Mouse (Mus musculus): ENCODE results near the gene Gcsam. TPM values are rescaled to one million over a fixed set of nuclear protein-coding genes. Genes with fewer than 3 reads are reported as not detected.

The Gcsam gene
- polyA plus RNA-seq, 1 experiment from 2014 or later, result 0.40 TPM

DNA sequence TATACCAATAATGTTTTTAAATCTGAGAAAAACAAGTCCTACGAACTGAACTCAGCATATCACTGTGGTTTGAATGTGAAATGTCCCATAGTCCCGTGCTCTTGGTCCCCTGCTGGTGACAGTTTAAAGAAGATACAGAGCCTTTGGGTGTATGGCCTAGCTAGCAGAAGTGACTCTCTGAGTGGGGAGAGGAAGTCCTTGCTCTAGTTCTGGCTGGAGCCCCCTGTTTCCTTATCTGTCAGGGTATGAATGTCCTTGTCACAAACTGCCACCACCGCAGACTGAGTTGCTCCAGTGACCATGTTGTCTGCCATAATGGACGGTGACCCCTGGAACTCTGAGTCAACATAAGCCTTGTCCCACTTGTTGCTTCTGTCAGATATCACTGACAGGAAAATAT is 13.1 kb downstream of the Gcsam start:
- Histone ChIP-seq H3K27ac (no peak overlapping the region), H3K27me3 (no peaks in the 10 kb centered on the region), H3K9me3 (no peaks in the 10 kb centered on the region), H3K36me3 (no peaks in the 10 kb centered on the region), H3K9ac (no peak overlapping the region), H3K4me3 (no peak overlapping the region), H3K4me1 (0 out of 2 replicates have a peak, but pooled peaks cover 4% of the 10 kb centered on the region), H3K4me2 (no peak overlapping the region)
- ATAC-seq (ENCODE audit: borderline replicate concordance, extremely low read depth, low FRiP score, low TSS enrichment), result no peak
- WGBS, result 82% methylated on average over 4 of the region's 4 CpGs

DNA sequence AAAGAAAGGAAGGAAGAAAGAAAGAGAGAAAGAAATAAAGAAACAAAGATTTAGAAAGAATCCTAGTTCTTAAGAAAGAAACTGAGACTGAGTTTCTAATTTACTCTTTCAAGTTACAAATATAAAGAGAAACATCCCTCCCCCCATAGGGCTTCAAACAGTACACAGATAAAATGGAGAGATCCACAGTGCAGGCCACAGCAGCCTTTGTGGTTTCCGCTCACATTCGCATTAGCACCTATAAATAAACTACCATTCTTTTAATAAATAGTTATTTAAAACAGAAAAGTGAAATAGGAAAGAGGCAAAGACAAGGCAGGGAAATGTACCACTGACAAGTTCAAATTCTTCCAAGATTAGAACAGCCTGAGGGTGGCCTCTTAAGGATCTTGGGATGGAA is 14.6 kb downstream of the Gcsam start:
- Histone ChIP-seq H3K9me3 (no peaks in the 10 kb centered on the region), H3K4me1 (peaks cover 5% of the 10 kb centered on the region; the same call in 1 of the 2 replicates), H3K36me3 (no peaks in the 10 kb centered on the region), H3K27ac (no peak overlapping the region), H3K27me3 (no peaks in the 10 kb centered on the region), H3K4me2 (no peak overlapping the region), H3K4me3 (no peak overlapping the region), H3K9ac (no peak overlapping the region)
- 75% methylated on average over 2 of the region's 2 CpGs for WGBS
- no peak for ATAC-seq (ENCODE audit: borderline replicate concordance, extremely low read depth, low FRiP score, low TSS enrichment)

DNA sequence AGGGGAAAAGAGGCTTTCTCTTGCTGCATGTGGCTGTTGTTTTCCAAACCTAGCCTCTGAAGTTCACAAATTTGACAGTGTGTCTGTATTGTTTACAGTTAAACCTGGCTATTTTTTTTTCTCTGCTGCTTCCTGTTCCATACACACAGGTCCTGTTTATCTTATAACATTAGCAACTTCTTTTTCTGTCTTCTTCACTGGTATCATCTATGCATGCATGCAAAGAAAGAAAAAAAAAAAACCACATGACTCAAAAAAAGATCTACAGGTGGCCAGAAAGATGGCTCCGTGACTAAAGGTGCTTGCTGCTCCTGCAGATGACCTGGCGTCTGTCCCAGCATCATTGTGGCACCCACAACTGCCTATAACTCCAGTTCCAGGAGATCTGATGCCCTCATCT is 15.2 kb downstream of the Gcsam start:
- ATAC-seq (ENCODE audit: borderline replicate concordance, extremely low read depth, low FRiP score, low TSS enrichment), result no peak
- Histone ChIP-seq H3K9me3 (no peaks in the 10 kb centered on the region), H3K4me3 (no peak overlapping the region), H3K36me3 (no peaks in the 10 kb centered on the region), H3K27me3 (no peaks in the 10 kb centered on the region), H3K27ac (no peak overlapping the region), H3K4me1 (peaks cover 4% of the 10 kb centered on the region; the same call in 1 of the 2 replicates), H3K4me2 (no peak overlapping the region), H3K9ac (no peak overlapping the region)
- 65% methylated on average over 2 of the region's 2 CpGs for WGBS

DNA sequence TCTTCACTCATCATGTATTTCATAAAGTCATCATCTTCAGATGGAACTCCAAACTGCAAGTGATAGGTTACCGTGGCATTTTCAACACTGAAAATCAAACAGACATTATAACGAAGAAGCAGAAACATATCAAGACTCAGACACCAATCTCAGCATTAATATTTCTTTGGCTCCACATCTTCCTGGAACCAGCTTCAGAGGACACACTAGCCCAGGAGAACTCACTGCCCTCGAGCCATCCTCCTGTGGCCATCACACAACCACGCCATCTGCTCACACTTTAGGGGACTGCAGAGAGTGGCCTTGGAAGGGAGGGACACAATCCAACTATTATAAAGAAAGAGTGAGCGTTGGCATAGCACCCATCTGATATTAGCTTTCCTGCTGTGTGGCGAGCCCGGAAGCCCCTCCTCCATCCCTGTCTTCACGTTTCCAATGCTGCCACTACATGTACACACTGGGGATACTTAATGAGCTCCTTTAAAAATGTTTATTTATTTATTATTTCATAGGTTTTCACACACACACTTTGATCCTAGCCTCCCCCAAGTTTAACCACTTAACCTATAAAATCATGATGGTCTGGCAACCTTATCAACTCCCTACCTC is 19.4 kb downstream of the Gcsam start:
- Histone ChIP-seq H3K27ac (no peak overlapping the region), H3K9me3 (no peaks in the 10 kb centered on the region), H3K27me3 (peaks cover 1% of the 10 kb centered on the region; the same call in 1 of the 2 replicates), H3K4me2 (no peak overlapping the region), H3K4me1 (peaks cover 4% of the 10 kb centered on the region; the same call in 1 of the 2 replicates), H3K9ac (no peak overlapping the region), H3K4me3 (no peak overlapping the region), H3K36me3 (no peaks in the 10 kb centered on the region)
- WGBS, result 52% methylated on average over 8 of the region's 8 CpGs
- ATAC-seq (ENCODE audit: borderline replicate concordance, extremely low read depth, low FRiP score, low TSS enrichment), result peak; percentile 27; the same call in 1 of the 2 replicates

DNA sequence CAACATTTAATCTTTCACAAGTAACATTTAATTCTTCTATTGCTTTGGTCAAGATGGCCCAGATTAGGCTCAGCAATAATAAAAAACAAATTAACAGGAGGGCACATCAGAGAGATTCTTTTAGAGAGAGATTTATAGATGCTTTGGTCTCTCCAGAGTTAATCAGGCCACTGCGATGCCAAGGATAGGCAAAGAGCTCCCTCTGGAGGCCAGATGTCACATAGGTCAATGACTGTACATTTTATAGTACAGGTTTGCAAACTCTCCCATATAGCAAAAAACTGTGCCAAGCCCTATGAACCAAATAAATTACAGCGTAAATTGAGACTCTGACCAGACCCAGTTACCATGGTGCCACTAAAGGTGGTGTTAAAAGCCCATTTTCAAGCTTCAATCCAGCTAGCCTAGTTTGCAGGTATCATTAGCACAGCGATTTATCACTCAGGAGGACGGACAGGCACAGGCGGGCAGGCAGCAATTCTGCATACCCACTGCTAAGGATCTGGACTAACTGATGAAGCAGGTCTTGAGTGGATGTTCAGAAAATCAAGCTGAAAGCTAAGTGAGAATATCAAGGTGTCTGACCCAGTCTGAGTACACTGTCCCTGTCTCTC is 20.3 kb downstream of the Gcsam start:
- ATAC-seq (ENCODE audit: borderline replicate concordance, extremely low read depth, low FRiP score, low TSS enrichment), result peak; percentile 69; the same call in 1 of the 2 replicates
- no peak overlapping the region for H3K4me2 ChIP-seq
- peaks cover 5% of the 10 kb centered on the region; the same call in 1 of the 2 replicates for H3K27me3 ChIP-seq
- peaks cover 4% of the 10 kb centered on the region; the same call in 1 of the 2 replicates for H3K4me1 ChIP-seq
- no peak overlapping the region for H3K27ac ChIP-seq
- no peak overlapping the region for H3K9ac ChIP-seq
- H3K9me3 ChIP-seq, result no peaks in the 10 kb centered on the region
- 51% methylated on average over 5 of the region's 5 CpGs for WGBS
- no peak overlapping the region for H3K4me3 ChIP-seq
- no peaks in the 10 kb centered on the region for H3K36me3 ChIP-seq

DNA sequence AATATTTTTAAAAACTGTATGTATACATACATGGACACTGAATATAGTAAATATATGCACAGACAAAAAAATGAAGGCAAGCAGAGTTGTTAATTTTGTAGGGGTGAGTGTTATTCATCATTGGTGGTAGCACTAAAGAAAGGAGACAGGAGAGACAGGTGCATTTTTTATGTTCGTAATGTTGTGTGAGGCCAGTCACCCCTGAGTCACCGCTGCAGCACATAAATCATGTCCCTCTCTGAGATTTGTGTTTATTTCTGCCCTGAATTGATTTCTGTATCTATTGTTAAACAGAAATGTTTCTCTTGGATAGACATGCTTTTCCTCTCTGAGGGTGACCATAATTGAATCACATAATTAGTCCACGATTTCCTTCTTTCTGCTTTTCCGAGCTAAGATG is 22.2 kb downstream of the Gcsam start:
- 60% methylated on average over 4 of the region's 4 CpGs for WGBS
- Histone ChIP-seq H3K27me3 (peaks cover 5% of the 10 kb centered on the region; the same call in 1 of the 2 replicates), H3K27ac (no peak overlapping the region), H3K9me3 (no peaks in the 10 kb centered on the region), H3K9ac (no peak overlapping the region), H3K4me1 (peaks cover 4% of the 10 kb centered on the region; the same call in 1 of the 2 replicates), H3K4me2 (no peak overlapping the region), H3K4me3 (no peak overlapping the region), H3K36me3 (no peaks in the 10 kb centered on the region)
- no peak for ATAC-seq (ENCODE audit: borderline replicate concordance, extremely low read depth, low FRiP score, low TSS enrichment)

DNA sequence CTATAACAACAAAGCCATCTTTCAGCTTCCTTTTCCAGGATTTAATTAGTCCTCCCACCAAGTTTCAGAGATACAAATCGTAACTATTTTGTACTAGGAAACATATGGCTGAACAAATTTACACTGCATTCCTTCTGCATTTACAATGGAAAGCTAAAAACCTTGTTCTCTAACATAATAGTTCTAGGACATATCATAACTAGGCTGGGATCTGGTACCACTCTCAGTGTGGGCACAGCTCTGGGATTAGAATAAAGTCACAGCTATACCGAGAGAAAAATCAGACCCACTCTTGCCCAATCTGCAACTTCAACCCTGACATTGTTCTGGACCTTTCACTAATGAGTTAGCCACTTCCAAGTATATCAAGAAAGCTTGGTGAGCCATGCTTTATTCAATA is 25.6 kb downstream of the Gcsam start:
- no peak overlapping the region for H3K4me2 ChIP-seq
- no peak overlapping the region for H3K27ac ChIP-seq
- no peak overlapping the region for H3K9ac ChIP-seq
- H3K4me3 ChIP-seq, result no peak overlapping the region
- WGBS, result 73% methylated on average over 2 of the region's 2 CpGs
- peaks cover 9% of the 10 kb centered on the region; the same call in 1 of the 2 replicates for H3K27me3 ChIP-seq
- H3K4me1 ChIP-seq, result no peaks in the 10 kb centered on the region
- ATAC-seq (ENCODE audit: borderline replicate concordance, extremely low read depth, low FRiP score, low TSS enrichment), result no peak
- no peaks in the 10 kb centered on the region for H3K9me3 ChIP-seq
- H3K36me3 ChIP-seq, result no peaks in the 10 kb centered on the region

DNA sequence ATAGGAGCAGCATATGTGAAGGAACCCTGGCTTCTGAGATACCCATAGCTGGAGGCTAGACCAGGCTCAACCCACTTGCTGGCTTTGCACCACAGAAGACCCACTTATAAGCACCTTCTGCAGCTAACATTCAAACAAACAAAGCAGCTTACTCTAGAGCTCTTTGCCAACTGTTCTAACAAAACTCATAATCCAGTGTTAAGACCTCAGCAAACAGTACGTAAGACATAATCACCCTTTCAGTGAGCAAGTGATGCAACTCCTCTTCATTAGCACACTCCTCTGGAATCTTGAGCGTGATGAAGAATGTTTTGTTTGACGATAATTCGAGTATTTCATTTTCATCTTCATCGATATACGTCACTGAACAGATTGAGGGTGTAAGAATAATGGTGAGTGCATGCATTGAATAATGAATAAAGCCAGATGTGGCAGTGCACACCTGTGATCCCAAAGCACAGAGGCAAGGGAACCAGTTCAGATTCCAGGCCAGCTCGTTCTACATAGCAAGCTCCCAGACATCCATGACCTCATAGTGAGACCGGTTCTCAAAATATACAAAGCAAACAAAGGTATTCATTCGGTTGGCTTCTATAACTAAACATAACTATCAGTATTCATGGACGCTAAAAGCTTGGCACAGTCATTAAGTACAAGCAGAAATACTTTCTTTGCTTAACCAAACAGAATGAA is 30.0 kb downstream of the Gcsam start:
- H3K4me1 ChIP-seq, result no peaks in the 10 kb centered on the region
- no peaks in the 10 kb centered on the region for H3K36me3 ChIP-seq
- H3K27ac ChIP-seq, result no peak overlapping the region
- H3K4me2 ChIP-seq, result no peak overlapping the region
- ATAC-seq (ENCODE audit: borderline replicate concordance, extremely low read depth, low FRiP score, low TSS enrichment), result no peak
- no peak overlapping the region for H3K9ac ChIP-seq
- H3K27me3 ChIP-seq, result peaks cover 5% of the 10 kb centered on the region; the same call in 1 of the 2 replicates
- no peak overlapping the region for H3K4me3 ChIP-seq
- no peaks in the 10 kb centered on the region for H3K9me3 ChIP-seq
- 44% methylated on average over 10 of the region's 10 CpGs for WGBS

DNA sequence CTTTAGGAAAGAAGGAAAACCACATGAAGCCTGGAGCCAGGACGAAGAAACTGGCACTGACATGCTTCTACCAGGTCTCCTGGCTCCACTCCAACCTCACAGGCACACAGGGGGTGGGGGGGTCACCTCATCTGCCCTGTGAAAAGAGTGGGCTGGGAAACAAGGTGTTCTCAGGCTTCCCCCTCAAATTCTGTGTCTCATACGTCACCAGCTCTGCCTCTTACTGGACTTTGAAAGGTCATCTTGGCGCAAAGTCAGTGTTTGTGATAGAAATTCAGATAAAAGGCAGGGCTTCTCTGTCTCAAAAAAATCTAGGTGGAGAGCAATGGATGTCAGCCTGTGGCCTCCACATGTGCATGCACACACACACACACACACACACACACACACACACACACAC is 31.1 kb downstream of the Gcsam start:
- Histone ChIP-seq H3K27me3 (peaks cover 5% of the 10 kb centered on the region; the same call in 1 of the 2 replicates), H3K4me3 (no peak overlapping the region), H3K4me2 (no peak overlapping the region), H3K9me3 (no peaks in the 10 kb centered on the region), H3K36me3 (no peaks in the 10 kb centered on the region), H3K4me1 (no peaks in the 10 kb centered on the region), H3K27ac (no peak overlapping the region), H3K9ac (no peak overlapping the region)
- no peak for ATAC-seq (ENCODE audit: borderline replicate concordance, extremely low read depth, low FRiP score, low TSS enrichment)
- WGBS, result 31% methylated on average over 3 of the region's 3 CpGs

DNA sequence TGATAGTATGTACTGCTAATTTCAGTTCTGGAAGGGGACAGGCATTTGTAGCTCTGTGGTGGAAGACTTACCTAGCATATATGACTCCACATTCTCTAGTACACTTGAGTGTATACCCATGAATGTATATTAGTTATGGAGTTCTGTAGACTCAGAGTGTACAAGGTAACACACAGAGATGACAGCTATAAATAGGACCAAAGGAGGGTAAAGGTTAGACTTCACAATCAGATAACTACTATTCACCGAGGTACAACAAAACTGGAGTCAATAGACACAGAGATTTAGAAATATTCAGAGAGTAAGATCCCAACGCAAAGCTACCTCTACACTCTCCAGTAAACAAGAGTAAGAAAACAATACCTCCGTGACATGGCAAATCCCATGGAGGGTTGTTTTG is 33.8 kb downstream of the Gcsam start:
- no peak overlapping the region for H3K4me3 ChIP-seq
- no peak overlapping the region for H3K27ac ChIP-seq
- no peaks in the 10 kb centered on the region for H3K27me3 ChIP-seq
- H3K4me1 ChIP-seq, result no peaks in the 10 kb centered on the region
- no peak overlapping the region for H3K4me2 ChIP-seq
- H3K9ac ChIP-seq, result no peak overlapping the region
- WGBS, result 87% methylated on average over 3 of the region's 3 CpGs
- no peak for ATAC-seq (ENCODE audit: borderline replicate concordance, extremely low read depth, low FRiP score, low TSS enrichment)
- H3K36me3 ChIP-seq, result no peaks in the 10 kb centered on the region
- H3K9me3 ChIP-seq, result no peaks in the 10 kb centered on the region

DNA sequence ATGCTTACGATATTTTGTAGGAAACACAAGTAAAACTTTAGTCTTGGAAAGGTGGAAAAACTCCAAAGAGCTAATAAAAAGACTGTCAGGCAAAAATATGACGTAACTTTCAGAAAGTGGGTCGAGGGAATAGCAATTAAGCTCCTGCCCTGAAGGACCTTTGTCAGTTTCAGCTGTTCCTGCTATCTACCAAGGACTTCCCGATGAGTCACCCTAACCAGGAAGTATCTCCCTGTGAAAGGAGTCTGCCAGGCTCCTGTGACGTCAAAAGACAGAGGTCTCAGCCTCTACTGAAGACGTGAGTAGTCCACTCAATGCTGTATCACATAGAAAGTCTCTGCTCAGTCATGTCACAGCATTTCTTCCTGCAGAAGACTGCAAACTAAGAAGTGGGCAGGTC is 34.2 kb downstream of the Gcsam start:
- H3K4me3 ChIP-seq, result no peak overlapping the region
- no peak for ATAC-seq (ENCODE audit: borderline replicate concordance, extremely low read depth, low FRiP score, low TSS enrichment)
- no peaks in the 10 kb centered on the region for H3K4me1 ChIP-seq
- no peak overlapping the region for H3K27ac ChIP-seq
- H3K36me3 ChIP-seq, result no peaks in the 10 kb centered on the region
- no peak overlapping the region for H3K9ac ChIP-seq
- no peak overlapping the region for H3K4me2 ChIP-seq
- H3K27me3 ChIP-seq, result no peaks in the 10 kb centered on the region
- no peaks in the 10 kb centered on the region for H3K9me3 ChIP-seq
- 58% methylated on average over 6 of the region's 6 CpGs for WGBS

DNA sequence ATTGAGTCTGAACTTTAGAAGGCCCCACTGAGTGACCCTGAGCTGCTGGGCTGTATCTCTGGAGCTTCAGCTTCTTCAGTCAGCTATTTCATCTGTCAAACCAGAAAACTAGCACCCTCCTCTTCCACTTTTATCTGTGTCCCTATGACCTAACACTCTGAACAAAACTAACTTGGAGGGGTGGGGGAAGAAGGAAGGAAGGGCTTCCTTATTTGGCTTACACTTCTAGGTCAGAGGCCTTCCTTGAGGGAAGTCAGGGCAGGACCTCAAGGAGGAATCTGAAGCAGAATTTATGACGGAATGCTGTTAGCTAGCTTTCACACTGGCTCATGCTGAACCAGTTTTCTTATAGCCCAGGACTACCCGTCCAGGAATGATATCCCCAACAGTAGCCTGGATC is 41.3 kb downstream of the Gcsam start:
- Histone ChIP-seq H3K36me3 (no peaks in the 10 kb centered on the region), H3K4me3 (no peak overlapping the region), H3K27ac (no peak overlapping the region), H3K27me3 (no peaks in the 10 kb centered on the region), H3K9me3 (no peaks in the 10 kb centered on the region), H3K4me1 (peaks cover 7% of the 10 kb centered on the region; the same call in 1 of the 2 replicates), H3K9ac (no peak overlapping the region), H3K4me2 (no peak overlapping the region)
- ATAC-seq (ENCODE audit: borderline replicate concordance, extremely low read depth, low FRiP score, low TSS enrichment), result no peak
- 35% methylated on average over 2 of the region's 2 CpGs for WGBS
